Mouse (Mus musculus) E14TG2a.4 (cell line): ENCODE data around the gene Magi1.

Source experiments
- H3K27me3 ChIP-seq: 2 replicates; pipeline ENCODE4 v1.6.1; 2014; ENCODE audit warnings: low read length, control low read depth; ENCODE audit not compliant: insufficient read depth
- H3K36me3 ChIP-seq: 2 replicates; pipeline ENCODE4 v1.6.1; 2014; ENCODE audit warnings: low read length, control low read depth; ENCODE audit not compliant: insufficient read depth
- H3K4me1 ChIP-seq: replicated peaks from 2 replicates; pipeline ENCODE4 v1.6.1; 2014; ENCODE audit warnings: low read depth, low read length, control low read depth
- H3K4me3 ChIP-seq: replicated peaks from 2 replicates; pipeline ENCODE4 v1.5.1; 2014; ENCODE audit warnings: mild to moderate bottlenecking, low read length
- H3K9me3 ChIP-seq: 2 replicates; pipeline ENCODE4 v1.6.1; 2014; ENCODE audit warnings: low read length, control low read depth
- CTCF ChIP-seq: conservative IDR thresholded peaks from 2 replicates; pipeline ENCODE4 v1.5.1; 2014; ENCODE audit warnings: low read length
- NANOG ChIP-seq: IDR thresholded peaks from 2 replicates; pipeline ENCODE4 v1.6.1; 2014; ENCODE audit warnings: borderline replicate concordance, low read length, mixed read lengths
- POU5F1 ChIP-seq: IDR thresholded peaks from 2 replicates; pipeline ENCODE4 v1.6.1; 2014; ENCODE audit warnings: low read length, borderline replicate concordance

The Magi1 gene

DNA sequence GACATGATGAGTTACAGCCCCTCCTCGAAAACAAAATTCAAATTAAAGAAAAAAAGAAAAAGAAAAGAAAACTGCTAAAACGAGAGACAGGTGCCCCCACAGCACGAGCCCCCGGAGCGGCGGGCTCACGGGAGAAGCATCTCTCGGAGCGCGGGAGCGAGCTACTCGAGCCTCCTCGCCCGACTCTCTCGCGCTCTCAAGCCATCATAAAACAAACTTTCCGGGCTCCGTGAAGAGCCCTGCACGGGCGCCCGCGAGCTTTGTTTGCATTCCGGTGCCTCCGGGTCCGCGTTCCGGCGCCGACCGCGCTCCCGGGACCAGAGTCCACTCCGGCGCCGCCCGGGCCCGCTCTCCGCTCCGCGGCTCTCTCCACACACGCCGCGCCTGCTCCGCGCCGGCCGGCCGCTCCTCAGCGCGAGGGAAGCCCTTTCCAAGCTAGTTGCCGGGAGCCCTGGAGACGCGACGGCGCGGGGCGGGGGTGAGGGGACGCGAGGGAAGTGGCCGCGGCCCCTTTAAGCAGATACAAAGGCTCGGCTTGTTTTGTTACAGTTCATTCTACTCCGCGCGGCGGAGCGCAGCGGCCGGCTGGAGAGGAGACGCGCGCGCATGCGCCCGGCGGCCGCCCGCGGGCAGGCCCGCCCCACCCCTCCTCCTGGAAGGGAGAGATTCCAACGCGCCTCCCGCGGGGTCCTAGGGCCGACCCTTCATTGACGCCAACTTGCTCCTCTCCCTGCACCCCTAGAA is at the start of gene Magi1:
Gene Magi1, minus strand, starts transcription at position 600 of the 744 bp plus-strand sequence.
- Histone ChIP-seq H3K9me3 (no peaks in the 10 kb centered on the region), H3K4me1 (peaks cover 30% of the 10 kb centered on the region), H3K4me3 (peak within 1 kb of the TSS; percentile 95), H3K36me3 (no peaks in the 10 kb centered on the region), H3K27me3 (peaks cover 24% of the 10 kb centered on the region)
- TF ChIP-seq NANOG, result no peak
- TF ChIP-seq CTCF, result no peak
- no peak for TF ChIP-seq POU5F1

DNA sequence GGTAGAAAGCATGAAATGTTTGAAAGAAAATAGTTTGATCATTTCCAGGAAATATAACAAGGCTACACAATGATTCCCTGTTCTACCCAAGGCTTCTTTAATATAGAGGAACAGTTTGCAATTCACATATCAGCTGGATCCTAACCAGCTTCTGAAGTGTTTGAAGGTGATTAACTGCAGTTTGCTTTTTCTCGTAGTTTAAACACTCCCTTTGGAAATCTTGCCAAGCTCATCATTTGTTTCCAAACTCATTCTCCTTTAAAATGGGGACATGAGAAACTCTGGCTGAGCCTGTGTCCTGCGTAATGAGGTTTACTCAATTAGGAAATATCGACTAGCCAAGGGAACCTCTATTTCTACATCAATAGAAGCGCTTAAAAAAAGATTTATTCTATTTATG is 43.4 kb upstream of the Magi1 start:
- Histone ChIP-seq H3K4me3 (no peak overlapping the region), H3K36me3 (no peaks in the 10 kb centered on the region), H3K27me3 (no peaks in the 10 kb centered on the region), H3K4me1 (no peaks in the 10 kb centered on the region), H3K9me3 (no peaks in the 10 kb centered on the region)
- TF ChIP-seq CTCF (no peak), NANOG (no peak), POU5F1 (no peak)

DNA sequence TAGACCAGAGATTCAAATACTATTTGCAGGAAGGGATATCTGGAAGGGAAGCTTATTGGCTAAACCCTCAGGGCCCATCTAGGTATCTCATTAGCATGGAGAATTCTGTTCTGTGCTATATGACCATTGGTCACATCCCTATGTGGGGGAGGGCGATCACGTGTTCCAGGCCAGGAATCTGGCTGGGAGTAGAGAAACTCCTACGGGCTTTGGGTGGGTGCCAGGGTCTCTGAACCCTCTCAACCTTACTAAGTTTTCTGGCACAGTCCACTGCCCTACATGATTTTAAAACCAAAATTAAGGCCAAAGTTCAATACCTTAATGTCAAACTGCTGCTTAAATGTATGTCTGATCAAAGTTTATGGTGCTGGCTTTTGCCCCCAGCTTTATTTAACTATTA is 33.2 kb upstream of the Magi1 start:
- Histone ChIP-seq H3K36me3 (no peaks in the 10 kb centered on the region), H3K4me1 (no peaks in the 10 kb centered on the region), H3K4me3 (no peak overlapping the region), H3K27me3 (no peaks in the 10 kb centered on the region), H3K9me3 (no peaks in the 10 kb centered on the region)
- TF ChIP-seq CTCF (no peak), POU5F1 (no peak), NANOG (no peak)

DNA sequence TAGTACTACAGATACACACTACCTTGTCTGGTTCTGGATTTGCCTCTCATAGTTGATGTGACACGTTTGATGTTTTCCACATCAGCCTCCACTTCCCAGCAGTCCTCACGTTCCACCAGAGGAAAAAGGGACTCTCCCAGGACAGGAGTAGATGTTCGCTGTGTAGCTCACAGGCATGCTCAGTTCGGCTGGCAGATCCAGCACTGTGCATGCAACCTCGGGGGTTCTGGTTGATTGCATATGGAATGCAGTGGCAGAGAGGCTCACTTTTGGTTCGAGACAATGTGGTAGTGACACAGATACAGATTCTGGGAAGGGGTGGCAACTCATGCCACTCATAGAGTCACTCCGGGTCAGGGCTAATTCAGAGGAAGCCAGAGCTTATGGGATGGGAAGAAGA is 28.6 kb upstream of the Magi1 start:
- Histone ChIP-seq H3K36me3 (no peaks in the 10 kb centered on the region), H3K9me3 (no peaks in the 10 kb centered on the region), H3K4me1 (peaks cover 3% of the 10 kb centered on the region; the same call in 1 of the 2 replicates), H3K4me3 (no peak overlapping the region), H3K27me3 (no peaks in the 10 kb centered on the region; the same call in 1 of the 2 replicates)
- TF ChIP-seq CTCF, result no peak
- TF ChIP-seq NANOG, result no peak
- no peak for TF ChIP-seq POU5F1

DNA sequence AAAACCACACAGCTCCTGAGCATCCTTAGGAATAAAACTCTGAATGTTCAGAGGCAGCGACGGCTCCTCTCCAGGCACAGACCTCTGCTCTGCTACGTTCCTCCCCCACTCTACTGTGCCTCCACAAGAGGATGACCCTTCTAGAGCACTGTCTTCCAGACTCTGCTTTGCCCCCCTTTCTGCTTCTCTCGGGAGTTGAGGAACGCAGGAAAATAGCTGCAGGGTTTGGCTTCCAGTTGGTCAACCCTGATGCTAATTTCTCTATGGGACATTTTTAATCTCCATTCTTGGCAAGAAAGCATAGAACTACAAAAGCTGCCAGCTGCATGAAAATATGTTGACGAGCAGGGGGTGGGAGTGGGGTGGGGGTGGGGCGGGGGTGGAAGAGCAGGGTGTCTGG is 24.8 kb upstream of the Magi1 start:
- Histone ChIP-seq H3K4me1 (peaks cover 3% of the 10 kb centered on the region; the same call in 1 of the 2 replicates), H3K9me3 (0 out of 2 replicates have a peak, but pooled peaks cover 2% of the 10 kb centered on the region), H3K4me3 (no peak overlapping the region), H3K27me3 (no peaks in the 10 kb centered on the region; the same call in 1 of the 2 replicates), H3K36me3 (no peaks in the 10 kb centered on the region)
- TF ChIP-seq POU5F1 (no peak), CTCF (no peak), NANOG (no peak)

DNA sequence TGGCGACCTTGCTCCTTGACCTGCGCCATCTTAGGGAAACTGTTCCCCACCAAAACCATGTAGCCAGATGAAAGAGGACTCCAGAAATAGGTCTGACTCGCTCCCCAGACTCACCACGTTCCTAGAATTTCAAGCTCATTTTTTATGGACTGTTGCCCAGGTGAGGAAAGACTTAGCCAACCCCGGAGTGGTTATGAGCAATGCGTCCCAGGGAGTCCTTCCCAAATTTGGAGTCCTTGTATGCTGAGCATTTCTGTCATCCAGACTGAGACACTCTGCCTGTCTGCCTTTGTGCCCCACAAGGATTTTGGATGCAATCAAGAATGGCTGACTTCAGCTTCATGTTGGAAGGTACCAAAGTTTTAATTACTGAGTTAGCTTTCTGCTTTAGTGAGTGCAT is 19.8 kb upstream of the Magi1 start:
- H3K9me3 ChIP-seq, result 0 out of 2 replicates have a peak, but pooled peaks cover 2% of the 10 kb centered on the region
- peaks cover 2% of the 10 kb centered on the region; the same call in 1 of the 2 replicates for H3K4me1 ChIP-seq
- no peak overlapping the region for H3K4me3 ChIP-seq
- TF ChIP-seq CTCF (no peak), NANOG (no peak), POU5F1 (no peak)
- no peaks in the 10 kb centered on the region for H3K36me3 ChIP-seq
- H3K27me3 ChIP-seq, result no peaks in the 10 kb centered on the region

DNA sequence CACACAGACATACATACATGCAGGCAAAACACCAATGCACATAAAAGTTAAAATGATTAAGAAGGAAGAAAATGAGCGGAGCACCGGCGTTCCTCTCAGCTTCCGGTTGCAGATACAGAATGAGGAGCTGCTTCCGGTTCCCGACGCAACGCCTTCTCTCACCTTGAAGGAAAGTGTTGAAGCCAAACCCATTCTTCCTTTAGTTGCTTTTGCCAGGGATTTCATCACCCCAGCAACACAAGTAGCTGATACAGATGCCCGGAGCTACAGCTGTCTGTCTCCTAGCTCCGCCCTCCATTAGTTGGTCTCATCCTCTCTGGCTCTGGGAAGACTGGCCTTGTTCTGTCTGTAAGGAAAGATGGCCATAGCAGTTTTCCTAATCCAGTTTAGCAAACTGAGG is 18.1 kb upstream of the Magi1 start:
- no peak overlapping the region for H3K4me3 ChIP-seq
- 0 out of 2 replicates have a peak, but pooled peaks cover 2% of the 10 kb centered on the region for H3K9me3 ChIP-seq
- H3K36me3 ChIP-seq, result no peaks in the 10 kb centered on the region
- no peaks in the 10 kb centered on the region for H3K27me3 ChIP-seq
- TF ChIP-seq NANOG (no peak), CTCF (no peak), POU5F1 (no peak)
- no peaks in the 10 kb centered on the region for H3K4me1 ChIP-seq

DNA sequence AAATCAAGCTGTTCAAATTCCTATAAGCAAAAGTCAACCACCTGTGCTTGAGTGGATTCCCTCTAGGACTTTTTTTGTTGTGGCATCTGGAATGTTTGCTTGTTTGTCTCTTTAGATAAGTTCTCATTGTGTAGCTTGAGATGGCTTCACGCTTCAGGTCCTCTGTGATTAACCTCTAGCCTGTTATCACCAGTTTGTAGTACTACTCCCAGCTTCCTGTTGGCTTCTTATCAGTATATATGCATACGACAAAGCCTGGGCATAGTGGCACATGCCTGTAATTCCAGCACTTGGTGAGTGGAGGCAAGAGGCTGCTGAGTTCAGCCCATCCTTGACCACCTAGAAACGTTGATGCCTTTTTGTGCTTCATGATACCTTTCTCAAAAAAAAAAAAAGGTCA is 16.8 kb upstream of the Magi1 start:
- Histone ChIP-seq H3K4me1 (no peaks in the 10 kb centered on the region), H3K4me3 (no peak overlapping the region), H3K9me3 (no peaks in the 10 kb centered on the region), H3K36me3 (no peaks in the 10 kb centered on the region), H3K27me3 (no peaks in the 10 kb centered on the region)
- TF ChIP-seq CTCF (no peak), NANOG (no peak), POU5F1 (no peak)

DNA sequence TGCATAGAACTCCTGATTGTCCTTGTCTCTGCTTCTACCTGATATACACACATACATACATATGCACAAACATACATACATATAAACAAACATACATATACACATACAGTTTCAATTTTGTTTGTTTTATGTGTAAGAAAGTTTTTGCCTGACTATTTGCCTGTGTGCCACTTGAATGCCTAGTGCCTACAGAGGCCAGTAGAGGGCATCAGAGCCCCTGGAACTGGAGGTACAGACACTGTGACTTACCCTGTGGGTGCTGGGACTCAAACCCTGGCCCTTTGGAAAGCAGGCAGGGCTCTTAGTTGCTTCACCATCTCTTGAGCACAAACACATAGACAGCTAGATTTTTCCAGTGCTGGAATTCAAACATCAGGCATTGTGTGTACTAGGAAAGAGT is 3.7 kb upstream of the Magi1 start:
- H3K27me3 ChIP-seq, result peaks cover 5% of the 10 kb centered on the region; the same call in 1 of the 2 replicates
- no peak overlapping the region for H3K4me3 ChIP-seq
- H3K9me3 ChIP-seq, result no peaks in the 10 kb centered on the region
- H3K4me1 ChIP-seq, result peaks cover 18% of the 10 kb centered on the region
- TF ChIP-seq POU5F1 (no peak), NANOG (no peak), CTCF (peak; percentile 55)
- no peaks in the 10 kb centered on the region for H3K36me3 ChIP-seq
